Mouse (Mus musculus) ES-E14 (cell line): ENCODE results near the gene Tnfrsf25. TPM values are rescaled to one million over a fixed set of nuclear protein-coding genes. Genes with fewer than 3 reads are reported as not detected.

Experiments used
- DNase-seq: peaks from one replicate; pipeline ENCODE4 v3.0.0-alpha.2; 2013; ENCODE audit warnings: low read depth, low spot score
- H3K27ac ChIP-seq: 2 replicates; pipeline ENCODE4 v1.5.1; 2012; ENCODE audit warnings: low read depth, mild to moderate bottlenecking, low read length, moderate library complexity, mixed read lengths; ENCODE audit not compliant: poor library complexity, insufficient read depth, severe bottlenecking
- H3K36me3 ChIP-seq: 2 replicates; pipeline ENCODE4 v1.6.1; 2012; ENCODE audit warnings: mild to moderate bottlenecking, low read length, moderate library complexity, mixed read lengths; ENCODE audit not compliant: control insufficient read depth, poor library complexity, insufficient read depth, severe bottlenecking
- H3K4me1 ChIP-seq, 2 experiments: fragments of 150-350 bp in 1 of 2; sonication (generic) in 1 of 2; 2 replicates each; pipeline ENCODE4 v1.6.1; 2012; ENCODE audit warnings: low read length in 2 of 2, mild to moderate bottlenecking in 1 of 2, mixed read lengths in 1 of 2; ENCODE audit not compliant: control insufficient read depth in 2 of 2, insufficient read depth in 2 of 2, poor library complexity in 1 of 2
- H3K4me3 ChIP-seq, 2 experiments: fragments of 150-350 bp in 1 of 2; sonication (generic) in 1 of 2; 2 replicates each; pipeline ENCODE4 v1.5.1; 2012; ENCODE audit warnings: low read length in 2 of 2, low read depth in 1 of 2, mild to moderate bottlenecking in 1 of 2, mixed read lengths in 1 of 2; ENCODE audit not compliant: insufficient read depth in 1 of 2, poor library complexity in 1 of 2, severe bottlenecking in 1 of 2
- H3K9ac ChIP-seq: 2 replicates; pipeline ENCODE4 v1.6.1; 2012; ENCODE audit warnings: low read depth, mild to moderate bottlenecking, low read length, mixed read lengths; ENCODE audit not compliant: poor library complexity, insufficient read depth, severe bottlenecking
- H3K9me3 ChIP-seq: fragments of 150-350 bp; sonication (generic); 2 replicates; pipeline ENCODE4 v1.6.1; 2012; ENCODE audit warnings: low read depth, mild to moderate bottlenecking, low read length; ENCODE audit not compliant: control insufficient read depth, insufficient read depth
- CHD2 ChIP-seq: IDR thresholded peaks from 2 replicates; pipeline ENCODE4 v1.6.1; 2014; ENCODE audit warnings: mild to moderate bottlenecking, low read depth, low read length, inconsistent platforms
- HCFC1 ChIP-seq: IDR thresholded peaks from 2 replicates; pipeline ENCODE4 v1.6.1; 2012; ENCODE audit warnings: low read length, inconsistent platforms, borderline replicate concordance; ENCODE audit not compliant: insufficient read depth
- MAFK ChIP-seq: IDR thresholded peaks from 2 replicates; pipeline ENCODE4 v1.6.1; 2014; ENCODE audit warnings: mild to moderate bottlenecking, low read depth, low read length, inconsistent platforms; ENCODE audit not compliant: insufficient read depth
- ZC3H11A ChIP-seq: IDR thresholded peaks from 2 replicates; pipeline ENCODE4 v1.6.1; 2012; ENCODE audit warnings: low read depth, mild to moderate bottlenecking, inconsistent platforms, low read length, borderline replicate concordance
- ZNF384 ChIP-seq: IDR thresholded peaks from 2 replicates; pipeline ENCODE4 v1.6.1; 2012; ENCODE audit warnings: low read depth, low read length, inconsistent platforms
- in situ Hi-C, 2 experiments: fragments of 600-800 bp; cut with MboI; formaldehyde crosslinking; loops; one replicate each; pipeline ENCODE4 v1.15.1; 2025; ENCODE audit warnings: low sequenced_read_pairs in 2 of 2, inconsistent platforms in 1 of 2; ENCODE audit not compliant: unreplicated experiment in 2 of 2
- total RNA-seq: library from RNA; depleted of rRNA; stranded (reverse); fragments of 300-350 nt; gene quantifications from 2 replicates; pipeline ENCODE4 v1.2.3, GENCODE M21; 2012

Gene Tnfrsf25
- total RNA-seq, 1 experiment, result 3.8 TPM

DNA sequence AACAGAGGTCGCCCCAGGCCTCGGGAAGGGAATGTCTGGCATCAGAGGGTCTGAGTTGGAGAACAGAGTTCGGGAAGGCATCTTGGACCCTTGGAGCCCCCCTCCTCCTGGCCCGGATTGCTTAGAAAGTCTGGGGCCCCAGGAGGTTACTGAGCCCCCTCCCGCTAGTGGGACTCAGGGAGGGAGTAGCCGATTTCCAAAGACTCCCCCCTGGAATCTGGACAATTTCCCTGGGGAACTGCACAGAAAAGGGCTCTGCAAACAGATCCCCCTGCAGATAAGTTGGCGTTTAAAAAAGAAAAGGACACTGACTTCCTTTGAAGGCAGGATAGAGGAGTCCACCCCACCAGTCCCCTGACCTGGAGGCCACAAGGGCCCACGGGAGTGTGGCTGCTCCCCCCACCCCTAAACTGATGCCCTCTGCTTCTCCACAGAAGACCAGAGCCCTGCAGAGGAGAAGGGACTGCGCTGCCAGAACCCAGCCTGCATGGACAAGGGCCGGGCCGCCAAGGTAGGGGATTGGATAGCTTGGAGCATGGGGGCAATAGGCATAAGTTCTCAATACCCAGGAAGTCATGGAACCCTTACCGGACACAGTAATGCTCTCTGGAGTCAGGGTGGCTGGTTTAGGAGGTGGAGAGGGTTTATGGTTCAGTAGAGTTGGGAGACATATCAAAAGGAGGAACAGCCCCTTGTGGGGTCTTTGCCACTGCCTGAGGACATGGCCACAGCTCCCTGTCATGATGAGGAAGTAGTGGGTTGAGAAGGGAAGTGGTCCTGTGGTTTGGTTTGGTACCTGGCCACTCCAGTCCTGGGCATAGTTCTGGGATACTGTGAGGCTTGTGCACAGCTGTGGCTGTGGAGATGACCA is 28.3 kb upstream of the Tnfrsf25 start:
- TF ChIP-seq CHD2 (no peak), MAFK (no peak), ZC3H11A (no peak), HCFC1 (no peak), ZNF384 (no peak)
- Histone ChIP-seq H3K9ac (peak overlapping the region; percentile 84), H3K4me1 (peaks cover 3 to 37% of the 10 kb centered on the region in 2 experiments), H3K27ac (no peak overlapping the region), H3K4me3 (peak overlapping the region; percentile 80 to 86), H3K9me3 (no peaks in the 10 kb centered on the region), H3K36me3 (0 out of 2 replicates have a peak, but pooled peaks cover 3% of the 10 kb centered on the region)
- DNase-seq, result no peak
- in situ Hi-C loops, result no loop called here

DNA sequence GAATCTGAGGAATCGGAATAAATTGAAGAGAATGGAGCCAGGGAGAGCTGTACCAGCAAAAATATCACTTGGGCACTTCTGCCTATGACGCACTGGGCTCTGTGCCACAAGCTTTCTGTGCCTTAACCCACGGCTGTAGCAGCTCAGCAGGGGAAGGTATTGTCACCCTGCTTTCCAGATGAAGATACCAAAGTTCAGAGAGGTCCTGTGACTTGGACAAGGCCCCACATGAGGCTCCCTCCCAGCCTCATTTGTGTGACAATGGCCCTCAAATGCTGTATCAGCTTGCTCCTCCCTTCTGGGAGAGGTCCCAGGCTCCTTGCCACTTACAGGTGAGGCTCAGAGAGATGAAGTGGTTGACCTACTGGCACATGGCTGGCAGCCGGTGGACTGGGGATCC is 27.6 kb upstream of the Tnfrsf25 start:
- peak overlapping the region; percentile 43 to 86; a peak in 2 of 4 replicates for H3K4me3 ChIP-seq

DNA sequence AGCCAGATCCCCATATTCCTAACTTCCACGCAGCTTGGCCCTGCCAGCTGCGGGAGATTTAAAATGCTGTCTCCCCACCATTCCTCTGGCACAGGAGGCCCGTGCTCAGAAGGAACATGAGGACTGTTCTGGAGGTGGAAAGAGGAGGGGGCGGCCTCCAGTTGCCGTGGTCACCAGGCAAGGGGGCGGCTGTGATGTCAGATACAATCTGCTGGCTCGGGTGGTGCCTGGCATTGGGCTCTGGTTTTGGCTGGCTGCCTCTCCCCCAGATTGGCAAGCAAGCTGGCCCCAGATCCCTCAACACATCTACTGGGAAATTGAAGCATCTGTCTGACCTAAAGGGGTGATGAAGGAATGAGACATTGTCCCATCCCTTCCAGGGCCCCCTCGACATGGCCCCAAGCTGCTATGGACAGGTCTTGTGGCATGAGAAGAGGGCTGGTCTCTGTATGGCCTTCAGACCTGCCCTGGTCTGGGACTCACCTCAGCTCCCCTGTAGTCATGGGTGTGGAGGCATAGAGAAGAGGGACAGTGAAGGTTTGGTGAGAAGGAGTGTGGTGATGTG is 27.1 kb upstream of the Tnfrsf25 start:
- Histone ChIP-seq H3K4me1 (peaks cover 3 to 44% of the 10 kb centered on the region in 2 experiments), H3K27ac (no peak overlapping the region), H3K4me3 (peak overlapping the region; percentile 37 to 43; a peak in 2 of 4 replicates), H3K36me3 (0 out of 2 replicates have a peak, but pooled peaks cover 3% of the 10 kb centered on the region), H3K9me3 (no peaks in the 10 kb centered on the region), H3K9ac (peak overlapping the region; percentile 44)
- no peak for DNase-seq
- TF ChIP-seq HCFC1, result no peak
- TF ChIP-seq MAFK, result no peak
- no peak for TF ChIP-seq ZNF384
- in situ Hi-C loops, result no loop called here

More for the DNA sequence above, 27.6 kb upstream of the Tnfrsf25 start:
- peak; percentile 68 for DNase-seq
- no peaks in the 10 kb centered on the region for H3K9me3 ChIP-seq
- no peak overlapping the region for H3K27ac ChIP-seq
- H3K9ac ChIP-seq, result peak overlapping the region; percentile 44
- peaks cover 3 to 43% of the 10 kb centered on the region in 2 experiments for H3K4me1 ChIP-seq
- in situ Hi-C loops, result no loop called here
- TF ChIP-seq MAFK (peak; percentile 38; the same call in 1 of the 2 replicates), CHD2 (no peak)
- 0 out of 2 replicates have a peak, but pooled peaks cover 3% of the 10 kb centered on the region for H3K36me3 ChIP-seq

DNA sequence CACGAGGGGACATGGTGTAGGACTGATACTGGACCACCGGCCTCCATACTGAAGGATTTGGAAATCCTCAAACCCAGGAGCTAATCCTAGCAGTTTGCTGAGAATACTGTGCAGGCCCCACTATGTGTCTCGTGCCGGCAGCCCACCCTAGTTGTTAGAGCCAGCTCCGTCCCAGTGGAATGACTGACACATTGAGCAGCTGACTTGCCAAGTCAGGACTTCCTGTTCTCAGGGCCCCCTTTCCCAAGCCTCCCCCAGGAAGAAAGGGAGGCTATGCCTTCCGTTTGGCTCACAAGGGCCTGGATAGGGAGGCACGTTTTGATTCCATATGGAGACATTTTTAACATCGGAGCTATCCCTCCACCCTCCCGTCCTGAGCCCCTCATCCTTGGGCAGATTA is 25.5 kb upstream of the Tnfrsf25 start:
- no peak overlapping the region for H3K4me3 ChIP-seq
- in situ Hi-C loops, result no loop called here
- H3K9me3 ChIP-seq, result no peaks in the 10 kb centered on the region
- DNase-seq, result no peak
- 0 out of 2 replicates have a peak, but pooled peaks cover 3% of the 10 kb centered on the region for H3K36me3 ChIP-seq
- H3K27ac ChIP-seq, result no peak overlapping the region
- H3K9ac ChIP-seq, result no peak overlapping the region
- peaks cover 3 to 42% of the 10 kb centered on the region in 2 experiments for H3K4me1 ChIP-seq
- TF ChIP-seq HCFC1 (no peak), ZC3H11A (no peak), CHD2 (no peak), ZNF384 (no peak), MAFK (no peak)
